Mouse (Mus musculus) cerebellum, postnatal 10 days (tissue): ENCODE data around the gene Gm20479.

Source experiments
- DNase-seq, 2 experiments: peaks; one replicate each; pipeline ENCODE4 v3.0.0; 2021; ENCODE audit warnings: mixed read lengths in 2 of 2

Gm20479 gene

DNA sequence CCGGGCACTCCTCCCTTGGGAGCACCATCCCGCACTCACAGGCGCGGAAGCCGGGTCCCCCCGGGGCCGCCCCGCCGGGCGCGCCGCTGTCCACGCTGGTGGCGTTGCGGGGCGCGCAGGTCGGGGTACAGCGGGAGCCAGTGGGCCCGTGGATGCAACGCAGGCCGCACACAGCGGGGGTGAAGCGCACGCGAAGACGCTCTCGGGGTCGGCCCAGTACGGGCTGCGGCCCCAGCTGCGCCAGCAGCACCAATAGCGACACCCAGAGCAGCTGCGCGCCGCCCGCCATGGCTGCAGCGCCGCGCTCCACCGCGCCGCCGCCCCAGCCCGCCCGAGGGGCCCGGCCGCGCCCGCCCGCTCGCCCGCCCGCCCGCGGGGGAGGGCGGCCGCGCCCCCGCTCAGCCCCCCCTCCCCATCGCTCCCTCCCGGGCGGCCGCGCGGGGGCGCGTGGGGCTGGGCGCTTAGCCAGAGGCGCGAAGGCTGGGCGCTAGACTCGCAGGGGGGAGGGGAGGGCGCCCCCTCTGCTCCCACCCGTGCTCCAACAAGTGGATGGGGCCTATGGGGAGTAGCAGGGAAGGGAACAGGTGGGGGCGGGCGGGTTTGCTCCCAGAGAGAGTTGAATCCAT lies 23.8 kb downstream of the Gm20479 start:
- peak; percentile 40 to 43 for DNase-seq

DNA sequence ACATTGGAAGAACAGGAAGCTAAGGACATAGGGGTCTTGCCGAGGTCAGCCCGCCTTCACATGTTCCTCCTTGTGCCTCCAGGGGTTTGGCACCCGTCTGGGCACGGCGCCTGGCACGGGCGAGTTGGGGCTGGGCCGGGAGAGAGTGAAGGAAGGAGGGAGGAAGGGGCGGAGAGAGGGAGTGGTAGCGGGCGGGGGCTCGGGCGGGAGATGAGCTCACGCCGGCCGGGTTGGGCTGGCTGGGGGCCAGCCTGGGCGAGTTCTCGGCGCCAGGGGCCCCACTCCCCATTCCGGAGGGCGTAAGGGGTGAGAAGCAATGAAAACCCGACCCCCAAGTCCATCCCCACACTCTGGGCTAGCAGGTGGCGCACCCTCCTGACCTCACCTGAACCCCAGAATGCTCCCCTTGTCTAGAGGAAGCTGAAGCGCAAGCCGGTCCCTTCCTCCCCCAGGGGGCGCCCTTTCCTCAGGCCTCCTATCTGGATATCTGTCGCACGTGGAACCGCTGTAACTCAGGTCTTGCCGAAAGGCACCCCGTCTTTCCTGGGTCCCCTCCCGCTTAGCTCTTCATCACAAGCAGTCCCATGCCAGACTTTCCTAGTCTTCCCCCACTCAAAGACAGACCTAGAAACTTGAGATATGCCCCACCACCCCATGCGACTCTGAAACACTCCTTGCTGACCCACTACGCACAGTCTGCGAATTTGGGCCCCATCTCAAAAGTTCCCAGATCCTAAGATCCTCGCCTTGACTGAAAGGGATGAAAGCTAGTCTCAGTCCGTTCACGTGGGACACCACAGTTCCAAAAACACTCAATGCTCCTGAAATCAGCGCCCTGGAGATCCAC lies 24.6 kb downstream of the Gm20479 start:
- DNase-seq = peak; percentile 88 to 91

DNA sequence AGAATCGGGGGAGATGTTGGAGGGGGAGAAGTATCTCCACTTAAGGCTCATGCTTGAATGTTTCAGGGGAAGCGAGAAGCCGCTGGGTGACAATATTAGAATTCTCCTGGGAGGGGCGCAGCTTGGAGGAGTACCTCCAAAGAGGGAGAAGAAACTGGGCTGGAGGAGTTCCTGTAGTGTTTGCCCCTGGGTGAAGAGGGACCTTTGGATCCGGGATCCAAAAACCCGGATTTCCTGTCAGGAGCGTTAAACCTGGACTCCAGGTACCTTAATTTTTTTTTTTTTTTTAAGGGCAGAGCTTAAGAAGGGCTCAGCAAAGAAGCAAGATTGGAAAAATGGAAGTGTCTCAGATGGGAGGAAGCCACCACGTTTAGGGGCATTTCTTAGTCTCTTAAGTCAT lies 25.4 kb downstream of the Gm20479 start:
- DNase-seq = no peak

DNA sequence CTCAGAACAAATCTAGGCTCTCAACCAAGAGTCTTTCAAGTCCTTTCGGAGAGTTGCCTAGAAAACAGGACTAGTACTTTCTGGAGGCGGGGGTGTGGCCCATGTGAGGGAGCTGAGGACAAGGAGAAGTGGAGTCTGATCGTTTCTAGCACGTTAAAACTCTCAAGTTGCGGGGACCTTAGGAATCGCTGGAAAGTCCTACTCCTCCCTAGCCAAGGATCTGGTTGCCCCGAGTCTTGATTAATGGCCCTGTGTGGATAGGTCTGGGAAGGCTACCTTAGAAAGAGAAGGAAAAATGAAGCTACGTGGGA lies 25.7 kb downstream of the Gm20479 start:
- no peak for DNase-seq

DNA sequence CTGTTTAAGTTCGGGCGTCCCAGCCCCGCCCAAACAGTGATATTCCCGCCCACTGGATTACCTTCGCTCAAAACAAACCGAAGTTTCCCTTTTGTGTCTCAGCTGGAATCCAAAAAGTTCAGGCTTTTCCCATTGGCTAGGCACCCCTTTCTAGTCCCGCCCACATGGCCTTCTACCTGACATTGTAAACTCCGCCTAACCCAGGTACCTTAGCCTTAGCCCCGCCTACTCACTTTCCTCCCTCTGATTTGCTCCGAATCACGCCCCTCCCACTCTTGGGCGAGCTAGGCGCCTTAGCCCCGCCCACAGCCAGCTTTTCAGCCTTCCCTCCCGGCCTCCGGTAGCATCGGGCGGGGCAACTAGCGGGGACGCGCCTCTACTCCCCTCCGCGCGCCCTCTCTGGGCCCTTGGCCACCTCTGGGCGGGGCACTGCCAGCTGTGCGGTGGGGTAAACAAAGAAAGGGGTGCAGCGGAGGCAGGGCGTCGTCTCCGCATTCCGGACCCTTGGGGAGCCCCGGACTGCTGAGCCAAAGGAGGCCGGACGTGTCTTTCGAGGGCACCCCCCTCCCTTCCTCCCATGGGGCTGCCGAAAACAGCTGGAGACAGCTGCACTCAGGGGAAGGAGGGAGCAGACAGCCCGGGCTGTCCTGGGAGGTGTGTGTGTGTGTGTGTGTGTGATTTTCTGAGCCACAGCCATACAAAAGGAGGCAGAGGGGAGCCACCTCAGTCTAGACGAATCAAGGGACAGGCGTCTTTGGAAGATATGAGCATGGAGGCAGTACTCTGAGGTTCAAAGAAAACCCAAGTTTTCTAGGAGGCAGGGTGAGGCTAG lies 26.3 kb downstream of the Gm20479 start:
- peak; percentile 77 to 83 for DNase-seq

DNA sequence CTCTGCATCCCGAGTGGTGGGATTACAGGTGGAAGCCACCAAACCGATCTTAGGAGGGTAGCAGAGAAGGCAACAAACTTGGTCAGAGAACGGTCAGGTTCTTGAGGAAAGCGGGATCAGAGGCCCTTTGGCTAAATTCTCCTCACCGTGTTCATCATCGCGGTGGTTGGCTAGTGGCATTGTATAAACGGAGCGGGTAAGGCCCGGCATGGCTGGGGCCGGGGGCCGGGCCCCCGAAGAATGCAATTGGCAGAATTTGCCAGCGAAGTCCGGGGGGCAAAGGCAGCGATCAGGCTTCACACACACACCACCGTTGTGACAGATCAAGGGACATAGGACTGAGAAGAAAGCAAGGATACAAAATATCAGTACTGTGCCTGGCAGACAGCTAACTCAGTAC lies 27.2 kb downstream of the Gm20479 start:
- no peak for DNase-seq

DNA sequence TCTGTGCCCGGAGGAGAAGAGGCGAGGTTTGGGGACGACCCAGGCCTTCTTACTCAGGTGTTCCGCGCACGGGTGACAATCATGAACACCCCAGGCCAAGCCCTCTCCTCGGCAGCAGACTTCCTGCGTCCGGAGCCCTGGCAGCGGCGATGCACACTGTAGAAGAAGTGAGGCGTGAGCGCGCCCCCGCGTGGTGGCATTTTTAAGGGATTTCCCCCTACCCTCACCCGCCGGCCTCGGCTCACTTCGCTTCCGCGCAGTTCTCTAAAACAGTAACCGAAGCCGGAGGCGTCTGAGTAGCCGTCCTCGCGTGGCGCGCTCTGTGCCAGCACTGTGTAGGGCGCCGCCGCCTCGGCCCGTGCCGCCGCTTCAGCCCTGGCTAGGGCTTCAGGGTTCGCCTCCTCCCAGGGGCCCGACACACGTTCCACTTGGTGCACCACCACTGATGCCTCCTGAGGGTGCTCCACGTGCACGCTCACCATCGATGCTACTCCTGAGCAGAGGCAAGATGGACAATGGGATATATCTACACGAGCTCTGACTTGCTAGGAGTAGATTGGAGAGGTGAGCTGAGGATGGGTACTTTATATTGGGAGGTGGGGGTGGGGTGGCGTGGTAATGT lies 27.8 kb downstream of the Gm20479 start:
- DNase-seq = peak; percentile 96 to 97

DNA sequence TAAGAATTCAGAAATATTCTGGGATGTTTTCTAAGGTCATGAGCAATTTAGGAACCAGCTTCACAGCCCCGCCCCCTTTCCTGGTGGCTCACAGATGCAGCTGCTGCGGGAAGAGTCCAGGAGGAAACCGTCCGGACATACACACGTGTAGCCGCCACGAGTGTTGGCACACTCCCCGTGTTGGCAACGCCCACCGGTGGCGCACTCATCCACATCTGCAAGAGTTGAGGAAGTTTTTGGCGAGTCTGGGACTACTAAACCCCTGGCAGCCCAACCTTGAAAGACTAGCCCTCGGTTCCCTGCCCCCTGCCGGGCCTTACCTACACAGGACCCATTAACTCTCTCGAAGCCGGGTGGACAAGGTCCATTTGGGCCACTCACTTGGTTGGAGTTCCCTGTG lies 28.6 kb downstream of the Gm20479 start:
- peak; percentile 46 to 47 for DNase-seq

DNA sequence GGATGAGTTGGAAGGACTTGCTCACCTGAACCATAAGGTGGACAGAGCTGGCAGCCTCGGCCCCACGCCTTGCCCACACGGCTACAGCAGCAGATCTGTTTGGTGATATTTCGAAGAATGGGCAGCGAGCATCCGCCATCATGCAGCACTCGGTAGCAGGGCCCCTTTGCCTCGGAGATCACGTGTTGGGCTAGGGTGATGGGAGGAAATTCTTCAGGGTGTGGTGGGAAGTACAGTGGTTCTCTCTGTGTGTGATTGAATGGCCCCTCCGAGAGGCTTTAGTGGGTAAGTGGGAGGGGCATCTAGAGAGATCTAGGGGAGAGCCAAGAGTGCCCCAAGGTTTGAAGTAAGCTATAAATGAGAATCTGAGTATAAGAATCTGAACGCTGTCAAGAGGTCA lies 29.1 kb downstream of the Gm20479 start:
- no peak for DNase-seq

DNA sequence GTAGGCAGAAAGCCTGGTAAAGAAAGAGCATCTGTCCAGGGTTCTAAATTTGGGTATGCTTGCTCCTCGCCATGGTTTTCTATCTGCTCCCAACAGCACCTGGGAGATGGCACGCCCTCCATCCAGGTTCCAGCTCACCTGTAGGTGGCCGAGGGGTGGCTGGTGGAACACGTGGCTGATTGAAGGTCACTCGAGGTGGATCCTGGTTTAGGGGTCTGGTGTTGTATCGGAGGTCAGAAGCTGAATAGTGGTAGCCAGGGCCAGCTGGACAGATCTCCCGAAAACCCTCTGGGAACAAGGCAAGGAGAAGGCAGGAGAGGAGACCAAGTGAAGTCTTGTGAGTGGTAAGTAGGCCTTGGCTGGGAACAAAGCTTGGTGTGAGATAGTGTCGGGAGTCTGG lies 29.7 kb downstream of the Gm20479 start:
- DNase-seq = no peak

DNA sequence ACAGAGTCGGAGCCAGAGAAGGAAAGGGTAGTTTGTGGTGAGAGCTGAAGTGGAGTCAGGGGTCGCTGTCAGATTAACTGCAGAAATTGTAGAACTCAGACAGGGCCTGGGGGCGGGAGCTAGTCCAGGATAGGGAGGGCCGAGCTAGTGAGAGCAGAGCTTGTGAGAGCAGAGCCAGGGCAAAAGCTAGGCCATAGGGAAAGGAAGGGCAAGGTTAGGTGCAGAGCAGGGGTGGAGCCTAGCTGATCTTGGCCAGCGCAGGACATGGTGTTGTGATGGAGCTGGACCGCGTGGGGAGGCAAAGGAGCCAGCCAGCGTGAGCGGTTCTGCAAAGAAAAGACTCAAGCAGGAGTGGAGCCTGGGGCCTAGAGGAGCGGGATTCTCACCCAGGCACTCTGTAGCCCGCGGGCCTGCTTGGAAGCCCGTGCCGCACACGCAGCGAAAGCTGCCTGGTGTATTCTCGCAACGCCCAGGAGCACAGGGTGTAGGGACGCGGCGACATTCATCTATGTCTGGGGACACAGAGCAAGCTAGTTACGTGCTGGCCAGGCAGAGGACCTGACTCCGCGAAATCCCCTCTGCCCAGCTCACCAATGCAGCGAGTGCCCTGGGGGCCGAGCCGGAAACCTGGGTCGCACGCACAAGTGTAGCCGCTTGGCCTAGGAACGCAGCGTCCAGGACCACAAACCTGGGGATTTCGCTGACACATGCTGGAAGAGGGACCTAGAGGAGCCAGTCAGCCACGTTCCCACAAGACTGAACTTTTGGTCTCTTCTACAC lies 30.9 kb downstream of the Gm20479 start:
- peak; percentile 61 to 67 for DNase-seq

DNA sequence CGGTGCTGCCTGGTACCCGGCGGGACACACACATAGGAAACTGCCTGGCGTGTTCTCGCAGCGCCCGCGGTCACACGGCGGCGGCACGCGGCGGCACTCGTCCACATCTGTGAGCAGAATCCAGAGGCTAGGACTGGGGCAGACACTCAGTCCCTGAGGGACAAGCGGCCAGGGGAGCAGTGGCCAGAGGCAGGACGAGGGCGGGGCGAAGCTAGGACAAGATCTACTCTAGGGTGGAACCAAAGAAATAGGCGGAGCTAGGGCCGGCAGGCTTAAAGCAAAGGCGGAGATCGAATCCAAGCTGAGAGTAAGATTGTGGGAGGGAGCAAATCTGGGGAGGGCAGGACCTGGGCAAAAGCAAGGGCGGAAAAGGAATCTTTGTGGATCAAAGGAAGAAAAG lies 31.5 kb downstream of the Gm20479 start:
- peak; percentile 63 to 68 for DNase-seq

DNA sequence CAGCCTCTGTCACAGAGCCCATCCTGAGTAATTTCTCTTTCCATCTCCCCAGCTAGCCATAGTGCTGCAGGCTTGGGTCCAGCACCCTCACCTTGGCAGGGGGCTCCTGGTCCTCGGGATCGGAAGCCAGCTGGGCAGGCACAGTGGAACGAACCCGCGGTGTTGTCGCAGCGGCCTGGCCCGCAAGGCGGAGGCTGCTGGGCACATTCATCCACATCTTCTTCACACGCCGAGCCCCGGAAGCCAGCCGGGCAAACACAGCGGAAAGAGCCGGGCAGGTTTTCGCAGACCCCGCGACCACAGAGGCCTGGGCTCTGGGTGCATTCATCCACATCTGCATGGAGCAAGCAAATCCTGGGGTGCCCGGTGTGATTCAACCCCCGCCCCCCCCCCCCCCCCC lies 32.3 kb downstream of the Gm20479 start:
- peak; percentile 34 to 45 for DNase-seq

DNA sequence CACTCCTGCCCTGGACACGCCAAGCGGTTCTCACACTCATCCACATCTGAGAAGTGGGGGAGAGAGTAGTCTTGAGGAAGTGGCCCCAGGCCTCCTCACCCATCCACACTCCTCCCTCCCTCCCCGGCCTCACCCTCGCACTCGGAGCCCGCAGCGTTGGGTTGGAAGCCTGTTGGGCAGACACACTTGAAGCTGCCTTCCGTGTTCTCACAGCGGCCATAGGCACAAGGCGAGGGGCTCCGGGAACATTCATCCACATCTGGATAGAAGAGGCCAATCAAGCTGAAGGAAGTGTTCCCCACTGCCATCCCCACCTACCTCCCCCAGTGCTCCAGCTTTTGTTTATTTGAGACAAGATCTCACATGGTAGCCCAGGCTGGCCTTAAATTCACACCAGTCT lies 33.1 kb downstream of the Gm20479 start:
- no peak for DNase-seq

DNA sequence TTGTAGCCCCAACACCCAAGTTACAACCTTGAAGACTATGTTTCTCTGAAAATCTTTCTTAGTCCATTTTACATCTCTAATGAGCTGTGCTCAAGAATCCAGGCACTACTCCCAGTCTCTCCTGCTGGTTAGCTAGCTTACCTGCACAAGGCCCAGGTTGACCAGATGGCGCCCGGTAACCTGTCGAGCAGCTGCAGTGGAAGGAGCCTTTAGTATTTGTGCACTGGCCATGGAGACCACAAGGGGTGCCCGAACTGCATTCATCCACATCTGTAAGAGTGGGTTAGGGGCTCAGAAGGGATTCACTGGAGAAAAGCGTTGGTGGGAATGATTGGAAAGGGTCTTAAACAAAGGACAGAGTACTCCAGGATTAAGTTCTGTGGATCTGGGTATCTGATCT lies 34.2 kb downstream of the Gm20479 start:
- no peak for DNase-seq

DNA sequence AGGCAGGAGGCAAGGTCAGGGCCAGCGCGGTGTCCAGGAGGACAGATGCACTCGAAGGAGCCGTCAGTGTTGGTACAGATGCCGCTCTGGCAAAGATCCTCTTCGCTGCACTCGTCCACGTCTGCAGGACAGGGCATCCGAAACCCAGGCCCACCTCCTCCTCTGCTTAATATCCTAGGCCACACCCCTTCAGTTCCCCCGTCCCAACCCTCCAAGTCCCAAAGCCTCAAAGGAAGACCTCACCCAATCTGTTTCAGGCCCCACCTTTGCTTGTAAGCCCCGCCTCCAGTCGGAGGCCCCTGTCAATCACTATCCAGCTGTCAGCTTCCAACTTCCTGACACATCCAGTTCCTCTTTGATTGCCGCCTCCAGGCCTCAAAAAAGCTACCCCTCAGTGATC lies 34.9 kb downstream of the Gm20479 start:
- DNase-seq = no peak

DNA sequence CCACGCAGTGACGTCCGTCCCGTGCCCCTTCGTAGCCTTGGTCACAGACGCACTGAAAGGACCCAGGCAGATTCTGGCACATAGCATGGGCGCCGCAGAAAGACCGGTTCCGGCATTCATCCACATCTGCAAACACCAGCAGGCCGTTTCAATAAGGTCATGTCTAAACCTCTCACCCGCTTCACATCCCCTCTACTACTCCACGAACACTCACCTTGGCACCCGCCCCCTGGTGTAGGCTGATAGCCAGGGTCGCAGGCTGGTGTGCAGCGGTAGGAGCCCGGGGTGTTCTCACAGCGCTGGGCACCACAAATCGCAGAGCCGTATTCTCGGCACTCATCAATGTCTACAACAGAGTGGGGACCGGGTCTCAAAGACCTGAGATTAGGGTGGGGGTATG lies 37.8 kb downstream of the Gm20479 start:
- DNase-seq = no peak

DNA sequence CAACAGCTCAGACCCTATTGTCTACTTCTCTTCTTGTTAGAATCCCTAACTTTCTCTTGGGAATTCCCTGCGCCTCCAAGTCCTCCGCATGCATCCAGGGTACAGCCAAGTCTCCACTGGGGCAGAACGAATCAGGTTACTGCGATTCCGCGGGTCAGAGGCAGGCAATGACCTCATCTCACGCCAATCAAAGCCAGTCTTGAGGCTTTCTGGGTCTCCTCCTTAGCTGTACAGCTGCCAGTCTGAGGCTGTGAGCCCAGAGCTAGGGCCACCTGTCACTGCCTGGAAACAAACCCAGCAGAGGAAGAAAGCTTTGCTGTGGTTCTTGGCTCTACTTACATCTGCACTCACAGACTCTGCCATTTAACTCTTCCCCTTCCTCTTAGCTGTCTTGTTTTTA lies 41.3 kb downstream of the Gm20479 start:
- peak; percentile 90 to 93 for DNase-seq

DNA sequence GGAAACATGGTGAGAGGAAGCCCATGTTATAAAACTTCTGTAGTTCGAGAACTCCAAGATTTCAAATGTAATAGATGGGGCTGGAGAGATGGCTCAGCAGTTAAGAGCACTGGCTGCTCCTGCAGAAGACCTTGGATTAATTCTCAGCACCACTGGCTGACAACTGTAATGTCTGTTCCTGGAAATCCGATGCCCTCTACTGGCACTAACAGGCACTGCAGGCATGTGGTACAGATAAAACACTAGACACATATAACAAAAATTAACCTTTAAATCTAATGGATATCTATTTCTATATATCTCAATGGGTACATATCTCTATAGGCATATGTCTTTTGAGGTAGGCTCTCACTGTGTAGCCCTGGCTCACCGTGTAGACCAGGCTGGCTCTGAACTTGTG lies 42.8 kb downstream of the Gm20479 start:
- DNase-seq = no peak

DNA sequence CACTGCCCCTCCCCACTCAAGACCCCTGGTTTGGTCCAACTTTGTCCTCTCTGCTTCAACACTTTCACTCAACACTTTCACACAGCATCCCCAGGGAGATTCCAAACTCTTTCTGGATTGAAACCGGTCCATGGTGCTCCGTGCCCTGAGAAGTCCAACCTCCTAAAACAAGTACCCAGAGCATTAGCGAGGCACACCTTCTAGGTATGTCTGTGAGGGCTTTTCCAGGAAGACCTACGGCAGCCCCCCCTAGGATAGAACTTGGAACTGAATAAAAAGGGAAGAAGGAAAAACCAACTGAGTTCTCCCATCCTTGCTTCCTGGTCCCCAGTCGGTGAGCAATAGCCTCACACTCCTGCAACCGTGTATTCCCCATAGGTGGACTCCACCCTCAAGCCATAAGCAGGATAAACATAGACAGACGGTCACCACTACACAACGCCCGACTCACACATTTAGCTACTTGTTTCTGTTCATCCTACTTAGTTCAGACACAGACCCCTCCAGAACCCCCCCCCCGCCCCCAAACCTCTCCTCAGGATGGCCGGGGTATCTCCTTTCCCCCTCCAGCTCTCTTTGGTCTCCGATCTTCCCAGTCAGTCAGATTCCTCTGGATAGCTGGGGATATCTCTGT lies 45.5 kb downstream of the Gm20479 start:
- DNase-seq = no peak

DNA sequence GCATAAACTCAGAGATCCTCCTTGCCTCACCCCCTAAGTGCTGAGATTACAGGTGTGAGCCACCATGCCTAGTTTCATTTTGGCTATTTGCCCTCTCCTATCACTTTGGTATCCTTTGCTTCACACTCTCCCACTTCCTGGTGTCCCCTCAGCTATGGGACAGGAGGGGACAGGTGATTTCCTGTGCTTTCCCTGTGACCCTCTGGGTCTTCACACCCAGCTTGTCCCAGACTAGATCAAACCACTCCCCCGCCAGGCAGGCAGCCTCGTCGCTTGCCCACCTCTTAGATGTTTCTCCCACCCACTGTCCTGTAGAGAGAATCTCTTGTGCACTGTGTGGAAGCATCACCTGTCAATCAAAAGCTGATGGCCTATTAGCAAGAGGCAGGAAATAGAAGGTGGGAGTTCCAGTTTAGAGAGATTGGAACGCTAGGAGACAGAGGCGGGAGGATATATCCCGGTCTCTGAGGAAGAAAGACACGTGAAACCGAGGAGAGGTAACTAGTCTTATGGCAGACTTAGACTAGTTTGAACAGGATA lies 46.2 kb downstream of the Gm20479 start:
- no peak for DNase-seq

DNA sequence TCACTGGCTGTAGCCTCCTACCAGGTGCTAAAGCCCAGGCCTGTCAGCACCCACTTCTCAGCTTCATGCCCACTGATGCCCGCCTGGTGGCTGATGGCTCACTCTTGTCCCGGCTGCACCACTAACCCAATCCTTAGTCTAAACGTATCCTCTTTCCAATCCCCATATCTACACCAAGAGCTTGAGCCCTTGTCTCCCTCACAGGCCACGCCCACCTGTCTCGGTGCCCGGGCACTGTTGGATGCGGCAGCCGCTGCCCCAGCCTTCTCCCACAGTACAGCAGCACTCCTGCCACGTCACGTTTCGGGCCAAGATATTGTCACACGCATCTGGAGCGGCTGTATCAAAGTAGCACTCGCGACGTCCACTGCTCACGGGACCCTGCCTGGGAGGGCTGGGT lies 46.9 kb downstream of the Gm20479 start:
- DNase-seq = peak; percentile 96
